ENCODE assay signal across 12 mouse cellular contexts in the genomic region with DNA sequence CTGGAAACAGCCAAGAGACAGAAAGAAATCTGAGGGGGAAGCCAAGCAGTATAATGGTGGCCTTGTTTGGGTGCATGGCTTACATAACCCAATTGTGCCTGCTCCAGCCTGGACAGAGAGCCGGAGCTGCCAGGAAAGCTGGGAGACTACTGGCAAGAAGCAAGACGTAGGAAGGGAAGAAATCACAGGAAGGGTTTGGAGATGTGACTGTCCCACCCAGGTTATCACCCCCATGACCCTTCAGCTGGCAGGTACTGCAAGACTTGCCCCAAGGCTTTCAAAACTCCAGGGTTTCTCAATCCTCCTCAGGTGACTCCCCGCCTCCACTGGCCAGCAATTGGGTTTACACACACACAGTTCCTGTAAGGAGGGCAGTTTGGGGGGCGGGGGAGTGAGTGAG. TPM values are rescaled to one million over a fixed set of nuclear protein-coding genes. Genes with fewer than 3 reads are reported as not detected.
A peak's percentile ranks its signal among the peaks of the same experiment; 100 is the strongest.
DNase-seq lines count a peak whose midpoint lies in the region; ATAC-seq and TF ChIP-seq lines count a peak whose summit lies in the region.
"Had no signal": no experiment of that assay in that cellular context is flagged by ENCODE, and none has a peak within 500 bp of the region (broad histone marks: within the 10 kb centered on the region; RNA-seq: fewer than 3 reads in every experiment).

A gene (plus strand): TSS at position 152 of the 400 bp plus-strand sequence.

- intact Hi-C loops in left cerebral cortex, adult 2 months (cut with DNase I), result no loop called here
- intact Hi-C loops in left cerebral cortex, postnatal 4 days (cut with DNase I), result no loop called here

- peaks cover 17% of the 10 kb centered on the region for H3K4me1 ChIP-seq in forebrain, embryonic 13.5 days
- no peaks in the 10 kb centered on the region for H3K4me1 ChIP-seq in forebrain, embryonic 11.5 days (replicated peaks; ENCODE audit: control insufficient read depth, insufficient read depth, low read length)
- no peaks in the 10 kb centered on the region for H3K4me1 ChIP-seq in forebrain, embryonic 14.5 days (ENCODE audit: control insufficient read depth, insufficient read depth, low read length)
- H3K4me1 ChIP-seq in midbrain, embryonic 15.5 days, result no peaks in the 10 kb centered on the region
- no peaks in the 10 kb centered on the region for H3K4me1 ChIP-seq in intestine, embryonic 15.5 days (replicated peaks)

- H3K9ac ChIP-seq in forebrain, embryonic 13.5 days, result no peak within 1 kb of the TSS
- no peak within 1 kb of the TSS for H3K9ac ChIP-seq in forebrain, embryonic 11.5 days (ENCODE audit: low read length)
- H3K9ac ChIP-seq in forebrain, embryonic 14.5 days (ENCODE audit: low read length), result 0 out of 2 replicates have a peak within 1 kb of the TSS, but pooled peaks have one; percentile 13
- H3K9ac ChIP-seq in midbrain, embryonic 15.5 days, result no peak within 1 kb of the TSS
- H3K9ac ChIP-seq in intestine, embryonic 15.5 days, result no peak within 1 kb of the TSS

- H3K4me2 ChIP-seq in forebrain, embryonic 13.5 days, result no peak within 1 kb of the TSS
- no peak within 1 kb of the TSS for H3K4me2 ChIP-seq in forebrain, embryonic 11.5 days (ENCODE audit: low read depth, low read length, severe bottlenecking)
- no peak within 1 kb of the TSS for H3K4me2 ChIP-seq in forebrain, embryonic 14.5 days (ENCODE audit: low read length)
- no peak within 1 kb of the TSS for H3K4me2 ChIP-seq in midbrain, embryonic 15.5 days
- H3K4me2 ChIP-seq in intestine, embryonic 15.5 days (replicated peaks), result no peak within 1 kb of the TSS

- no peak; the same call in 1 of the 2 replicates for ATAC-seq in forebrain, embryonic 13.5 days
- ATAC-seq in forebrain, embryonic 11.5 days (replicated peaks; ENCODE audit: low FRiP score), result no peak
- no peak for ATAC-seq in forebrain, embryonic 14.5 days
- ATAC-seq in midbrain, embryonic 15.5 days (replicated peaks), result no peak
- no peak for ATAC-seq in intestine, embryonic 15.5 days

- TF ChIP-seq CTCF in left cerebral cortex, adult 2 months (IDR thresholded peaks at IDR 0.05), result no peak

- H3K27me3 ChIP-seq in forebrain, embryonic 13.5 days, result 0 out of 2 replicates have a peak, but pooled peaks cover 9% of the 10 kb centered on the region
- no peaks in the 10 kb centered on the region for H3K27me3 ChIP-seq in forebrain, embryonic 11.5 days (ENCODE audit: control insufficient read depth, insufficient read depth, low read length)
- no peaks in the 10 kb centered on the region for H3K27me3 ChIP-seq in forebrain, embryonic 14.5 days (replicated peaks; ENCODE audit: control insufficient read depth, insufficient read depth, low read length)
- no peaks in the 10 kb centered on the region for H3K27me3 ChIP-seq in midbrain, embryonic 15.5 days (replicated peaks)
- H3K27me3 ChIP-seq in intestine, embryonic 15.5 days (replicated peaks), result no peaks in the 10 kb centered on the region; the same call in 1 of the 2 replicates

- H3K4me3 ChIP-seq in forebrain, embryonic 13.5 days, result no peak within 1 kb of the TSS
- no peak within 1 kb of the TSS for H3K4me3 ChIP-seq in forebrain, embryonic 11.5 days (ENCODE audit: low read depth, low read length)
- H3K4me3 ChIP-seq in left cerebral cortex, adult 2 months, result no peak within 1 kb of the TSS
- H3K4me3 ChIP-seq in forebrain, embryonic 14.5 days (ENCODE audit: low read depth, low read length), result no peak within 1 kb of the TSS
- no peak within 1 kb of the TSS for H3K4me3 ChIP-seq in midbrain, embryonic 15.5 days
- no peak within 1 kb of the TSS for H3K4me3 ChIP-seq in intestine, embryonic 15.5 days (replicated peaks)

- H3K27ac ChIP-seq in forebrain, embryonic 13.5 days, result 0 out of 2 replicates have a peak within 1 kb of the TSS, but pooled peaks have one; percentile 6
- H3K27ac ChIP-seq in forebrain, embryonic 11.5 days (ENCODE audit: low read depth, low read length), result no peak within 1 kb of the TSS
- peak within 1 kb of the TSS; percentile 67 for H3K27ac ChIP-seq in left cerebral cortex, adult 2 months
- no peak within 1 kb of the TSS for H3K27ac ChIP-seq in forebrain, embryonic 14.5 days (ENCODE audit: low read depth, low read length)
- H3K27ac ChIP-seq in midbrain, embryonic 15.5 days, result no peak within 1 kb of the TSS
- no peak within 1 kb of the TSS for H3K27ac ChIP-seq in intestine, embryonic 15.5 days

- H3K9me3 ChIP-seq in forebrain, embryonic 13.5 days (replicated peaks), result no peaks in the 10 kb centered on the region
- no peaks in the 10 kb centered on the region for H3K9me3 ChIP-seq in forebrain, embryonic 11.5 days (ENCODE audit: control insufficient read depth, low read length)
- no peaks in the 10 kb centered on the region for H3K9me3 ChIP-seq in forebrain, embryonic 14.5 days (replicated peaks; ENCODE audit: control insufficient read depth, low read length)
- H3K9me3 ChIP-seq in midbrain, embryonic 15.5 days, result no peaks in the 10 kb centered on the region
- H3K9me3 ChIP-seq in intestine, embryonic 15.5 days, result no peaks in the 10 kb centered on the region

- WGBS in forebrain, embryonic 13.5 days, result 47% methylated on average over 4 of the region's 4 CpGs
- WGBS in forebrain, embryonic 11.5 days, result 42% methylated on average over 4 of the region's 4 CpGs
- WGBS in forebrain, embryonic 14.5 days, result 39% methylated on average over 4 of the region's 4 CpGs
- 54% methylated on average over 4 of the region's 4 CpGs for WGBS in midbrain, embryonic 15.5 days
- WGBS in intestine, embryonic 15.5 days, result 61% methylated on average over 4 of the region's 4 CpGs

- H3K36me3 ChIP-seq in forebrain, embryonic 13.5 days (ENCODE audit: poor library complexity, severe bottlenecking), result no peaks in the 10 kb centered on the region
- H3K36me3 ChIP-seq in forebrain, embryonic 11.5 days (ENCODE audit: control insufficient read depth, insufficient read depth, low read length), result no peaks in the 10 kb centered on the region
- H3K36me3 ChIP-seq in forebrain, embryonic 14.5 days (ENCODE audit: control insufficient read depth, insufficient read depth, low read length), result no peaks in the 10 kb centered on the region
- H3K36me3 ChIP-seq in midbrain, embryonic 15.5 days (replicated peaks), result no peaks in the 10 kb centered on the region
- no peaks in the 10 kb centered on the region for H3K36me3 ChIP-seq in intestine, embryonic 15.5 days

- DNase-seq in forebrain, embryonic 11.5 days (ENCODE audit: low spot score), result no peak
- no peak for DNase-seq in left cerebral cortex, adult 2 months (ENCODE audit: extremely low spot score in 1 of 2, low spot score in 2 of 2)
- DNase-seq in left cerebral cortex, postnatal 4 days, result no peak
- no peak for DNase-seq in forebrain, embryonic 14.5 days (ENCODE audit: low spot score)
- DNase-seq in lung, postnatal 36 days, result peak; percentile 82
- DNase-seq: cerebellum, adult 11-12 months; heart, postnatal 4 days; right cerebral cortex, postnatal 25 days; thymus, adult 2 months had no signal

RNA-seq across cellular contexts. Expression of the gene that starts here (rescaled TPM):
- 2.0 and 3.2 TPM in 2 replicates for polyA plus RNA-seq in forebrain, embryonic 13.5 days (2015; fragmentation: Nextera tagmentation; extraction: Ambion mirVana)
- 0.27 and 0.65 TPM in 2 replicates for polyA plus RNA-seq in forebrain, embryonic 11.5 days (2014; fragmentation: Nextera tagmentation; extraction: Ambion mirVana)
- total RNA-seq in left cerebral cortex, adult 2 months (2021), result 10 to 100 TPM; 14.0 TPM
- total RNA-seq in left cerebral cortex, postnatal 4 days (2021), result 1 to 10 TPM; 1.1 to 2.0 TPM
- polyA plus RNA-seq in forebrain, embryonic 14.5 days (2014; fragmentation: Nextera tagmentation; extraction: Ambion mirVana), result 2.5 and 3.7 TPM in 2 replicates
- 1.5 and 3.3 TPM in 2 replicates for polyA plus RNA-seq in midbrain, embryonic 15.5 days (2015; fragmentation: Nextera tagmentation; extraction: Ambion mirVana)
- 0.44 and 0.58 TPM in 2 replicates for polyA plus RNA-seq in intestine, embryonic 15.5 days (2015; fragmentation: Nextera tagmentation; extraction: Ambion mirVana)

Comparison
In these comparisons a context has a peak if more than half of its experiments do, and no peak if none do; other contexts are left out.
1. RNA of the gene that starts here (total RNA-seq): 14.0 TPM in left cerebral cortex, adult 2 months; 1.1 to 2.0 TPM in left cerebral cortex, postnatal 4 days; every median in the first group is over 4 times any median in the second.
2. H3K27ac ChIP-seq: peak in forebrain, embryonic 13.5 days (single experiment) and left cerebral cortex, adult 2 months (single experiment); none in forebrain, embryonic 11.5 days (single experiment), forebrain, embryonic 14.5 days (single experiment), midbrain, embryonic 15.5 days (single experiment) and intestine, embryonic 15.5 days (single experiment).